Mouse (Mus musculus): Measurements from ENCODE around the gene Brk1. TPM values are rescaled to one million over a fixed set of nuclear protein-coding genes. Genes with fewer than 3 reads are reported as not detected.

Gene Brk1
- polyA plus RNA-seq, 1 experiment = 107 TPM

- H3K4me3 ChIP-seq (ENCODE audit: extremely low read depth, insufficient read depth, insufficient read length) = no peak overlapping the region
- H3K27me3 ChIP-seq (ENCODE audit: control insufficient read depth, insufficient read depth, low read length) = no peaks in the 10 kb centered on the region
- H3K36me3 ChIP-seq (ENCODE audit: control insufficient read depth, insufficient read depth, low read length) = peaks cover 2% of the 10 kb centered on the region
- H3K27ac ChIP-seq (ENCODE audit: insufficient read depth, low read length) = peak overlapping the region; percentile 85
- WGBS = 72% methylated on average over 7 of the region's 7 CpGs
- peaks cover 61% of the 10 kb centered on the region for H3K4me1 ChIP-seq (ENCODE audit: control insufficient read depth, insufficient read depth, insufficient read length)
- no peak for DNase-seq (ENCODE audit: low read depth in 1 of 2, low spot score in 2 of 2)
- TF ChIP-seq POLR2A (IDR thresholded peaks at IDR 0.05; ENCODE audit: low read depth, low read length) = no peak
- no peak for TF ChIP-seq CTCF (IDR thresholded peaks at IDR 0.05; ENCODE audit: extremely low read depth, insufficient read depth, insufficient read length, insufficient replicate concordance)
Measured at GRCm38 (mm10) chr6:113664305-113664704, 59.7 kb downstream of the Brk1 start.

Other genes starting within 250 kb of the Brk1 start
- gene Tada3, start 226.9 kb upstream of the Brk1 start, polyA plus RNA-seq (2012; rRNA removed) = 17.1 and 22.1 TPM in 2 replicates
- 87.2 and 94.8 TPM in 2 replicates for gene Arpc4, start 226.7 kb upstream of the Brk1 start, polyA plus RNA-seq (2012; rRNA removed)
- 20.9 and 21.2 TPM in 2 replicates for gene Ttll3, start 215.5 kb upstream of the Brk1 start, polyA plus RNA-seq (2012; rRNA removed)
- 29.2 and 53.2 TPM in 2 replicates for gene Rpusd3, start 185.4 kb upstream of the Brk1 start, polyA plus RNA-seq (2012; rRNA removed)
- gene Cidec, start 169.0 kb upstream of the Brk1 start, polyA plus RNA-seq (2012; rRNA removed) = 4.7 and 7.8 TPM in 2 replicates
- gene Jagn1, start 162.2 kb upstream of the Brk1 start, polyA plus RNA-seq (2012; rRNA removed) = 32.2 and 33.6 TPM in 2 replicates
- gene Il17re, start 146.3 kb upstream of the Brk1 start, polyA plus RNA-seq (2012; rRNA removed) = 0.61 and 1.3 TPM in 2 replicates
- gene Il17rc, start 133.3 kb upstream of the Brk1 start, polyA plus RNA-seq (2012; rRNA removed) = 10.9 and 12.4 TPM in 2 replicates
- 7.8 and 8.4 TPM in 2 replicates for gene Creld1, start 121.5 kb upstream of the Brk1 start, polyA plus RNA-seq (2012; rRNA removed)
- gene Prrt3, start 102.8 kb upstream of the Brk1 start, polyA plus RNA-seq (2012; rRNA removed) = 0.04 TPM in 2 replicates
- gene Emc3, start 73.1 kb upstream of the Brk1 start, polyA plus RNA-seq (2012; rRNA removed) = 18.2 and 20.0 TPM in 2 replicates
- 2.3 and 2.8 TPM in 2 replicates for gene Fancd2, start 73.1 kb upstream of the Brk1 start, polyA plus RNA-seq (2012; rRNA removed)
- gene Fancd2os, start 4.1 kb upstream of the Brk1 start, polyA plus RNA-seq (2012; rRNA removed) = not detected in 2 replicates
- 18.7 and 19.3 TPM in 2 replicates for gene Vhl, start 19.2 kb downstream of the Brk1 start, polyA plus RNA-seq (2012; rRNA removed)
- 42.4 and 56.2 TPM in 2 replicates for gene Irak2, start 33.7 kb downstream of the Brk1 start, polyA plus RNA-seq (2012; rRNA removed)
- 24.3 and 27.4 TPM in 2 replicates for gene Tatdn2, start 92.3 kb downstream of the Brk1 start, polyA plus RNA-seq (2012; rRNA removed)
- 0.54 TPM in 1 of 2 replicates, not detected in the other for gene Ghrl, start 115.1 kb downstream of the Brk1 start, polyA plus RNA-seq (2012; rRNA removed)
- 80.0 and 81.8 TPM in 2 replicates for gene Sec13, start 136.0 kb downstream of the Brk1 start, polyA plus RNA-seq (2012; rRNA removed)

Measured in spleen, adult 2 months (tissue).